Mouse (Mus musculus): ENCODE data around the gene Klhdc2.

Klhdc2 gene

GRCm38 (mm10) chr12:69296511-69297410 lies at the start of gene Klhdc2:
Gene Klhdc2 (plus strand): TSS chr12:69296681.
- peak; percentile 82 for DNase-seq (ENCODE audit: low spot score)

GRCm38 (mm10) chr12:69249766-69250165 lies 46.7 kb upstream of the Klhdc2 start:
- no peak for DNase-seq (ENCODE audit: low spot score)

GRCm38 (mm10) chr12:69250756-69251155 lies 45.7 kb upstream of the Klhdc2 start:
- DNase-seq (ENCODE audit: low spot score): no peak

- DNase-seq (ENCODE audit: low spot score): no peak
These were observed 42.7 kb upstream of the Klhdc2 start for GRCm38 (mm10) chr12:69253806-69254205.

- DNase-seq (ENCODE audit: low spot score): no peak
These were observed 38.6 kb upstream of the Klhdc2 start for GRCm38 (mm10) chr12:69257836-69258235.

GRCm38 (mm10) chr12:69262251-69262650 lies 34.2 kb upstream of the Klhdc2 start:
- DNase-seq (ENCODE audit: low spot score): no peak

GRCm38 (mm10) chr12:69265031-69265430 lies 31.4 kb upstream of the Klhdc2 start:
- no peak for DNase-seq (ENCODE audit: low spot score)

- no peak for DNase-seq (ENCODE audit: low spot score)
These were observed 28.4 kb upstream of the Klhdc2 start for GRCm38 (mm10) chr12:69267956-69268632.

GRCm38 (mm10) chr12:69268956-69269355 lies 27.5 kb upstream of the Klhdc2 start:
- no peak for DNase-seq (ENCODE audit: low spot score)

GRCm38 (mm10) chr12:69279931-69280469 lies 16.5 kb upstream of the Klhdc2 start:
- no peak for DNase-seq (ENCODE audit: low spot score)

GRCm38 (mm10) chr12:69280915-69281314 lies 15.6 kb upstream of the Klhdc2 start:
- DNase-seq (ENCODE audit: low spot score): no peak

GRCm38 (mm10) chr12:69283146-69283545 lies 13.3 kb upstream of the Klhdc2 start:
- DNase-seq (ENCODE audit: low spot score): no peak

GRCm38 (mm10) chr12:69287535-69287934 lies 8.9 kb upstream of the Klhdc2 start:
- no peak for DNase-seq (ENCODE audit: low spot score)

- DNase-seq (ENCODE audit: low spot score): no peak
These were observed 7.8 kb upstream of the Klhdc2 start for GRCm38 (mm10) chr12:69288699-69289098.

GRCm38 (mm10) chr12:69292401-69292800 lies 4.1 kb upstream of the Klhdc2 start:
- DNase-seq (ENCODE audit: low spot score): no peak

GRCm38 (mm10) chr12:69293815-69294214 lies 2.7 kb upstream of the Klhdc2 start:
- DNase-seq (ENCODE audit: low spot score): no peak

- no peak for DNase-seq (ENCODE audit: low spot score)
These were observed 1.5 kb upstream of the Klhdc2 start for GRCm38 (mm10) chr12:69294936-69295335.

- DNase-seq (ENCODE audit: low spot score): no peak
These were observed 830 bp upstream of the Klhdc2 start for GRCm38 (mm10) chr12:69295651-69296050.

GRCm38 (mm10) chr12:69297411-69298150 lies 1.1 kb downstream of the Klhdc2 start:
- DNase-seq (ENCODE audit: low spot score): no peak

GRCm38 (mm10) chr12:69298281-69298680 lies 1.8 kb downstream of the Klhdc2 start:
- no peak for DNase-seq (ENCODE audit: low spot score)

- DNase-seq (ENCODE audit: low spot score): peak; percentile 28
These were observed 2.8 kb downstream of the Klhdc2 start for GRCm38 (mm10) chr12:69299231-69299630.

- no peak for DNase-seq (ENCODE audit: low spot score)
These were observed 3.4 kb downstream of the Klhdc2 start for GRCm38 (mm10) chr12:69299831-69300230.
